Mouse (Mus musculus) ovary, postnatal 36 days (tissue): ENCODE measurements around the gene Slc24a4.
"Not testable (repeated sequence)": the region's sequence is repeated elsewhere in the genome, so short reads cannot be mapped to it uniquely, and the experiment has no call there.

ENCODE experiments used
- DNase-seq: peaks from one replicate; pipeline ENCODE4 v3.0.0; 2022; ENCODE audit warnings: low spot score, mixed read lengths

Slc24a4 gene

DNA sequence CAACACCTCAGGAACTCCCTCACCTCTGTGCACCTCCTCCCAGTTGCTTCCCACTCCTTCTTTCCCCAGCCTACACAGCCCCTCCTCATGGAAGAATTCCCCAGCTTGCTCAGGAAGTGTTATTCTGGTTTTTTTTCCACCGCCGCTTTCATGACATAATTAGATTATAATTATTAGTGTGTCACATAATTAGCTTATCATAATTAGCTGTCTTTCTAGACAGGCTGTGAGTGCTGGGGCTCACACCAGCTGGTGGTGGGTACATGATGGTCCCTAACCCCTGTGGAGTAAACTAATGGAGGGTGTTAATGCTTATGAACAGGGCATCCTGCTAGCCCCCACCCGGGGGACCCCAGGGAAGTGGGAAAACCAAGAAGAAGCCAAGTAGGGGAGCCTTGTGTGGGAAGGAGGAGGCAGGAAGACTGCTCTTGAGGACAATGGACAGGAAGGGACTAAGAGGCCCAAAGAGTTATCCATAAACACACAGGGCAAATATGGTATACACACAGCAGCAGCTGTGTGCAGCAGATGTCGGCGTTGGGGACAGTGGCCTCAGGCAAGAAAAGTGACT is 38.2 kb downstream of the Slc24a4 start:
- no peak for DNase-seq

- DNase-seq: no peak
These were observed 38.8 kb downstream of the Slc24a4 start for GRCm38 (mm10) chr12:102167302-102167701.

- no peak for DNase-seq
These were observed 44.2 kb downstream of the Slc24a4 start for GRCm38 (mm10) chr12:102172746-102173145.

GRCm38 (mm10) chr12:102173345-102173744 is 44.8 kb downstream of the Slc24a4 start:
- DNase-seq: no peak

DNA sequence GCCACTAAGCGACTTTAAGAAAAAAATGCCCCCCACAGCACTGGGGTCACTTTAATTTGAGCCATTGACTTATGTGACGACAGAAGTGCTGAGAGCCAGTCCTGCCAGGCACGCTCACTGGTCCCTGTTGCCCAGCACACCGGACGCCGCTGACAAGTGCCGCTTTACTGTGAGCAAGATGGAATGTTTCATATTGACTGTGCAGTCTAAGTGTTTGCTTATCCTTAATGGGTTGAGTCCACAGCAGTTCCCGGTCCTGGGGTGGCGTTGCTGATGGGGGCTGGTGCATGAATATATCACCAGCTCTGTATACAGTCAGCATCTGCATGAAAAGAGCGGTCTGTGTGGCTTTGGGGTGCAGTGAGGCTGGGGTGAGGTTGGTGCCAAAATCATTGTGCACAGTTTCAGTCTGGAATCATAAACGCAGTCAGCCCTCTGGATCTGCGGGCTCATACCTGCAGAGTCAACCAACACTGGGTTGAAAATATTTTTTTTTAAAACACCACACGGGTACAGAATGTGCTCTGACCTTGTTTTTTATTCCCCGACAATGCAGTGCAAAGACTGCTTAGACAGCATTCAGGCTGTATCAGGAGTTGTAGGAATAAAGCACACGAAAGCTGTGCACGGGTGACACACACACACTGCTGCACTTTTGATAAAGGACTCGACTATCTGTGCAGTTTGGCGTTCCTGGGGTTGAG is 52.0 kb downstream of the Slc24a4 start:
- DNase-seq: no peak

DNA sequence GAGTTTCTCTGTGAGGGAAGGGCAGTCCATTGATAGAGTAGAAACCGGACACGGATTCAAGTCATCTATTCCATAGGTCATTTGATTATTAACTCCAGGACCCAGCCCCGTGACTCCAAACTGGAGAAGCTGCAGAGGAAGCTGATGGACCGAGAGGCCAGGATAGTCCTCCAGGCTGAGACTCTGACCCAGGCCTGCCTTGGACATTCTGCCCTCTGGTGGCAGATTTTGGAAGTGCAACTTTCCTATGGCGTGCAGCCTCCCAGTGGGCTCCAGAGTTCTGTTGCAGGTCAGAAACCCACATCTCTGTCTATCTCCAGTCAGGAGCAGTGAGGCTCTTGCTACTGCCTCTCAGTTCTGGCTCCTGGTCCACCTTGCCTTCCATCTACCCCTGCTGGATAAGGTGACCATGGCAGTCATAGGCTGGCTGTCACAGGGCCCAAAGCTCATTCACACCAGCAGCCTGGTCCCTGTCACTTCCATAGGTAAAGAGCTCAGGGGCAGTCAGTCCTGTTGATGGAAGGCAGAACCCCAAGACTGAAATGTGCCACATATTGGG is 53.3 kb downstream of the Slc24a4 start:
- peak; percentile 49 for DNase-seq

DNA sequence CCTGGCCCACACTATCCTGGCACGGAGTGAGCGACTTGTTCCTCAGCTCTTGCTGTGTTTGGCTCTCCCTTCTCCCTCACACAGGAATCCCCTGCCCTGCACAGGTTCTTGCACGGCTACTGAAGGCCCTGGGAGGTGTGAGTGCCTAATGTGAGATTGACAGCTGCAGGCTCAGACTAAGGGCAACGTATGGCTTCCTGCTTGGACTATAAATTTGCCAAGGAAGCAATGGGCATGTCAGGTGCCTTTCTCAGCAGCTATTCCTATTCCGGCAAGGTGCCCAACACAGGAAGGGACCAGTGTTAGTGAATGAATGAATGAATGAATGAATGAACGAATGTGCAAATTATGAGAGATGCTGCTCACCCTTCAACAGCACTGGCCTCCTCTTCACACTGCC is 54.1 kb downstream of the Slc24a4 start:
- DNase-seq: no peak

DNA sequence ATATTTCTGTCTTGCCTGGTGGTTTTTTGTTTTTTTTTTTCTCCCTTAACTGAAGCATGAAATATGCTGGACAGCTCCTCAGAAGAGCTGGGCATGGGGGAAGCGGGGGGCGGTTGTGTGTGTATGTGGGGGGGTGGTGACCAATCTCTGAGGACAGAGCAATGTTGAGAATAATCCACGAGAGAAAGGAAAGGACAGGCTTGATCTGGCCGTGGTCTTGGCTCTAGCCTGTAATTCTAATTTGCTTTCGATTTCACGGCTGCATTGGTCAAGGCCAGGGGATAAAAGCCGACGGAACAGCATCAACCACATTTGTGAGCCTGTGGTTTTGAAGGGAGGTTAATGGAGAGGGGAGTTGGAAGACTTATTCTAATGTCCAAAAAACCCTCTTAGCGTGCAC is 54.7 kb downstream of the Slc24a4 start:
- DNase-seq: no peak

DNA sequence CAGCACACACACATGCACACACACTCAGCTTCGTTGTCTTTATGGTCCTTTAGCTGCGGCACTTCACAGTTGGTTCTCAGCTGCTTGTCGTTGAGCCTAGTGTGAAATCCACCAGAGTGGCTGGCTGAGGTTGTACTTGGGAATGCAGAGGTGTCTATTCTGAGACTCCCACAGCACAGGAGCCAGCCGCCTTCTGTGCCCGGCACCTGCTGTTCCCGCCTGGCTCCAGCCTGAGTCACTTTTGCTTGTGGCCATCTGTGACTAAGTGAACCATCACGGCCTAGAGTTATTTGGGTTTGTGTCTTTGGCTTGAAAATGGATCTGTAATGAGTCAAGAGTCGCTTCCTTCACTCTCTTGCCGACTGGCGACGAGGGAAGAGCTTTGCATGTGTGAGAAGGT is 62.3 kb downstream of the Slc24a4 start:
- DNase-seq: no peak

- DNase-seq: no peak
These were observed 73.0 kb downstream of the Slc24a4 start for GRCm38 (mm10) chr12:102201516-102201915.

GRCm38 (mm10) chr12:102202901-102203300 is 74.4 kb downstream of the Slc24a4 start:
- no peak for DNase-seq

DNA sequence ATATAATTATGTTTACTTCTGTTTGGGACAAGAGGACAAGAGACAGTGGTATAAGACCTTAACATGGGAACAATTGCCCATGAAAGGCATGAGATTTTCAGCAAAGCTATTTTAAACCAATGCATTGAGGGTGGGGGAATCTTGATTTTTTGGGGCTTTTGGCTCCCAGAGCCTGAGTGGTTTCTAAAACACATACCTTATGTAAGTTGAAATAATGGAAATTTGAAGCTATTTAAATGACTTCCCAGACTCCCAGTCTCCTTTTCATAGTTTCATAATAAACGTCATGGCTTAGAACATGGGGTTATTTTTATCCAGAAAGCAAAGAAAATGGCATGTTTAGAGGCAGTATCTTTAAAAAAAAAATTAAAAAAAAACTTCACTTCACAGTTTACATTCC is 77.9 kb downstream of the Slc24a4 start:
- no peak for DNase-seq

DNA sequence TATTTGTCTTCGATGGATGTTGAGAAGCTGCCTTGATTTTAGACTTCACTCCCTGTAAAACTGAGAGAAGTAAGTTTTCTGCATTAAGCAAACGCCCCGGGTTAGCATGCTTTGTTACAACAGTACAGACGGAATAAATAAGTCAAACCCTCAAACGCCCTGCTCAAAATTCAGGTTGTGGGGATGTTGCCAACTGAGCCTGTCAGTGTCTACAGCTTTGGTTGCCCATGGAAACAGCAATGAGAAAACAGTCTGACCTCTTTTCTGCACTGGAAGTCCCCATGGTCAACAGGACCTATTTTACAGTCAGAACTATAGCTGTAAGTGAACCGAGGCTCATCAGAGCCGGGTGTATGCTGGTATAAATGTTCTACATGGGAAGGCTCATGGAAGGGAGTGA is 78.7 kb downstream of the Slc24a4 start:
- no peak for DNase-seq

DNA sequence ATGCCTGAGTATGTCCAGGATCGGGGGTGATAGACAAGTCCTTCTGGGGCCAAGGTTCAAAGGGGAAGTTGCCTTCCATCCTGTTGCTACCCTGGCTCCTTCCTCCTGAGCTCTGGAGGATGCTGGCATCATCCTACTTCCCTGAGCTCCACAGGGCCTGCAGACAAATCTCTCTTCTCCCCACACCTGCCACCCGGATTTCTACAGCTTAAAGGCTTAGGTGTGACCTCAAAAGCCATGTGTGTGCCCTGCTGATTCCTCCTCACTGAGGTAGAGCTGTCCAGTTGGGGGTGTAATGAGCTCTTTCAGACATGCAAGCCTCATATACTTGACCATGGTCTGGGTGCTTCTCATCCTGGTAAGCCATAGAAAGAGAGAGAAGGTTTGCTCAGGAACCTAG is 82.3 kb downstream of the Slc24a4 start:
- no peak for DNase-seq

DNA sequence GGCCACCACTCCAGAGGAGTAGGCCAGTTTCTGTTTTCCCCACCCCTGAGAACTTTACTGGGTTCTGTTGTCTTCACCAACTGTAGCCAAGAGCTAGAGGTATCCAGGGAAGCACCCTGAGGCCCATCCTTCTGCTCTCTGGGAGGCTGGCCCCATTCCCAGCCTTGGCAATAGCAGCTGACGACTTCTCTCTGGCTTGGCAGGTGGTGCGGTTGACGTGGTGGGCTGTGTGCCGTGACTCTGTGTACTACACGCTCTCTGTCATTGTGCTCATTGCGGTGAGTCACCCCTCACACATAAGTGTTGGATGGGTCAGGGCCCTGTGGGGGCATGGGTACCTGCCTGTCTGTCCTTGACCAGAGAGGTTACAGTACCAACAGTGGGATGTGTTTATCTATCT is 94.9 kb downstream of the Slc24a4 start:
- no peak for DNase-seq

DNA sequence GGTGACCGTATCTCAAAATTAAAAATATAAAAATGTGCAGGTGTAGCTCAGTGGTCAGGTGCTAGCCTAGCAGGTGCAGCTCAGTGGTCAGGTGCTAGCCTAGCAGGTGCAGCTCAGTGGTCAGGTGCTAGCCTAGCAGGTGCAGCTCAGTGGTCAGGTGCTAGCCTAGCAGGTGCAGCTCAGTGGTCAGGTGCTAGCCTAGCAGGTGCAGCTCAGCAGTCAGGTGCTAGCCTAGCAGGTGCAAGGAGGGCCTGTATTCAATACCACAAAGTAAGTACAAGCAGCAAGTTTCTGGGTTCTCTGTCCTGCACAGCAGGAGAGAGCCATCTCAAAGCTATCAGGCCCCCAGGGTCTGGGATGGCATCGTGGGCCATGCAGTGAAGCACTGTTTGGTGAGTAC is 95.6 kb downstream of the Slc24a4 start:
- not testable (repeated sequence) for DNase-seq

DNA sequence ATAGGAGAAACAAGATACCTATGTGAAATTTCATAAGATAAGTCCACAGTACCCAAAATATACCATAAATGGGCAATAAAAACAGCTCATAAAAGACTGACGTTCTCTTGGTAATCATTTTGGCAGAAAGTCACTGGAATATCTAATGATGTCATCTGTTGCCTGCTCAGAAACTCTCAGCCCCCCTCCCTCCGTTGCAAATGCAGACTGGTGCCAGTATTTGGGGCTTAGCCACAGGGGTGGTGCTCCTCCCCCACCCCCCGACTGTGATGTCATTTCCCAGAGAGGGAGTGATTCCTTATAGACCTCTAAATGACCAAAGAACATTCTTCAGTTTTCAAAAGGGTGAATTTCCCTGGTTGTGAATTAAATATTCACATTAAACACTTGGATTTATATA is 96.6 kb downstream of the Slc24a4 start:
- no peak for DNase-seq

DNA sequence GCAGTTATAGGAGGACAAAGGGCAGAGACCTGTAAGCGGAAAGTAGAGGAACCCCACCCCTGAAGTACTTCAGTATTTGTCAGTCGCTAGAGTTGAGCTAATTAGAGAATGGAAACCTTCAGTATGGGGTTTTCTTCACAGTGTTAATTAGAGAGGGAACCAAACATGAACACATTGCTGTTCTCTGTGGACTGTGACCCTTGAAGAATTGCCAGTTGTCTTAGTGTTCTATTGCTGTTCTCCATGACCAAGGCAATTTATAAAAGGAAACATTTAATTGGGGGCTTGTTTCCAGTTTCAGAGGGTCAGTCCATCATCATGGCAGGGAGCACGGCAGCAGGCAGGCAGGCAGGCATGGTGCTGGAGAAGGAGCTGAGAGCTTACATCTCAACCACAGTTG is 107.0 kb downstream of the Slc24a4 start:
- DNase-seq: no peak

DNA sequence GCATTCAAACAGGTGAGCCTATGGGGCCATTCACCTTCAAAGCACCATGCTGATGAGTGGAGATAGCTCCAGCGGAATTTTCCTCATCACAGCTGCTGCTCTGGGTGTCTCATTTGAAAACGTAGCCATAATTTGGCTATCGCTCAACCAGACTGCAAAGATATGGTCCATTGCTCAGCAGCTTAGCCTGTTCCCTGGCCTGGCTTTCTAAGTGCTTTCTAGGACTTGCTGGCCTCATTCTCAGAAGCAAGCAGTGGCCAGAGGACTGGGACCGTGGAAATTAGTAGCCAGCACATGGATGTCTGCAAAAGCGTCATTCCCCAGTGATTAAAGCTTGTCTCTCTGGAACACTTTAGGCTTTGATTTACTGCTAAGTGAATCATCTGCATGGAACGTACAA is 107.8 kb downstream of the Slc24a4 start:
- no peak for DNase-seq

DNA sequence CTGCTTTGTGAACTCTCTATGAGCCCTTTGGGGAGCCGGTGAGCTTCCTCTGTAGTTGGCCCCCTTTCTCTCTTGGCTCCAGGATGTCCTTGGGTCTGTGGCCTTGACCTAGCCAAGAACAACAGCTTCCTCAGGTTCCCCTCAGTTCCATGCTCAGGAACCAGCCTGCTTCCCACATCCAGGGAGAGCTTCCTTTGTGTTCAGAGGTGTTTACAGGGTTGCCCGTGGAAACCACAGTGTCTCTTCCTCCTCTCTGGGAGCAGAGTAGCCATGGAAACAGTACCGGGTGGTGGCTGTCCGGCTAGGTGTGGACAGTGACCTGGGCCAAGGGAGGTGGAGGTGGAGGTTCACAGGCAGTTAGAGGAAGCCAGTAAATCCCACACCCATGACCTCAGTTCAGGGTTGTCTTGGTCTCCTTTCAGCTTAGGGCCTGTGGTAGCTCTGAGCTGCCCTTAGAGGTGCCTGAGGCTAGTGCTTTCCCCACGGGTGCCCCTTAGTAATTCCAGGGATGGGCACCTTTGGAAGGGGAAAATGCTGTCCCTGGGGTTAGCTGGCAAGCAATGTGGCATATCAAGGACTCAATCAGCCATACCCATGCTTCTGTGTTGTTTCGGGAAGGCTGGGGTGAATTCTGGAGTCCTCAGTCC is 113.7 kb downstream of the Slc24a4 start:
- DNase-seq: no peak

GRCm38 (mm10) chr12:102243915-102244314 is 115.4 kb downstream of the Slc24a4 start:
- DNase-seq: no peak

DNA sequence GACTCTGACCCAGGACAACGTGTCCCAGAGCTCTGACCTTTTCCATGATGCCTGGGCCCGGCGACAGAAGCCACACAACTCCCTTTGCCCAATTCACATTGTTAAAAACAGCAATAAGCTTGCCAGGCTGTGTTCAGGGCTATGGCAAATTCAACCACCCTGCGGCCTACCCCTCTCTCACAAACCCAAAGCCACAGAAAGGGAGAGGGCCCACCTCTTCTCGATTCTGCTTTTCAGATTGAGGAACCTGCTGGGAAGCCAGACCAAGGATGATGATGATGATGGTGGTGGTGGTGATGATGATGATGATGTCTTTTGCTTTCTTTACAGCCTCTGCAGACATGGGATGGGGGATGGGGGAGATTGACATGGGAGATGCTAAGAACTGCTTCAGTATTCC is 117.7 kb downstream of the Slc24a4 start:
- DNase-seq: no peak

GRCm38 (mm10) chr12:102248104-102248503 is 119.6 kb downstream of the Slc24a4 start:
- DNase-seq: no peak
